Mouse (Mus musculus) gastrocnemius, postnatal 14 days (tissue): Measurements from ENCODE around the gene Xrn2. TPM values are rescaled to one million over a fixed set of nuclear protein-coding genes. Genes with fewer than 3 reads are reported as not detected.
"Not testable (repeated sequence)": the region's sequence is repeated elsewhere in the genome, so short reads cannot be mapped to it uniquely, and the experiment has no call there.

Experiments used
- DNase-seq: peaks from one replicate; pipeline ENCODE4 v3.0.0; 2021; ENCODE audit warnings: mixed read lengths
- intact Hi-C: fragments of 180-260 bp; cut with DNase I; formaldehyde crosslinking; loops from one replicate; pipeline ENCODE4 v1.15.1; 2025; ENCODE audit warnings: low total_unique reads
- long read RNA-seq, 2 experiments: library from polyadenylated mRNA; stranded (forward); transcript quantifications; one replicate each; pipeline ENCODE4 v2.0.0; 2021
- total RNA-seq, 2 experiments: library from RNA; stranded (reverse); gene quantifications; 2 replicates each; pipeline ENCODE4 v1.2.3; 2021

Xrn2 gene
- 10 to 100 TPM; 17.7 to 20.9 TPM for total RNA-seq
- long read RNA-seq, experiment 1, transcript Xrn2-201 (30 exons, 3,434 nt) = major isoform, 19 of 26 reads
- long read RNA-seq, experiment 1, partial matches to known transcripts = 2 of 26 reads
- long read RNA-seq, experiment 1, other reads (novel, unspliced or antisense) = 5 of 26 reads
- long read RNA-seq, experiment 2, transcript Xrn2-201 (30 exons, 3,434 nt) = major isoform, 24 of 26 reads
- long read RNA-seq, experiment 2, partial matches to known transcripts = 2 of 26 reads
- long read RNA-seq, experiment 2, other reads (novel, unspliced or antisense) = 0 of 26 reads

GRCm38 (mm10) chr2:147012623-147013184, at the start of gene Xrn2:
Xrn2 (plus strand) TSS chr2:147012996.
- intact Hi-C loops = no loop called here
- DNase-seq = peak; percentile 96

- DNase-seq = no peak
- intact Hi-C loops = no loop called here
Observed at GRCm38 (mm10) chr2:146975024-146975423, 37.8 kb upstream of the Xrn2 start.

GRCm38 (mm10) chr2:146975453-146976028, 37.3 kb upstream of the Xrn2 start:
- intact Hi-C loops = no loop called here
- no peak for DNase-seq

- intact Hi-C loops = no loop called here
Observed at GRCm38 (mm10) chr2:146982786-146983185, 30.0 kb upstream of the Xrn2 start.

GRCm38 (mm10) chr2:146984831-146985230, 28.0 kb upstream of the Xrn2 start:
- DNase-seq = no peak
- intact Hi-C loops = no loop called here

More at GRCm38 (mm10) chr2:146982786-146983185, 30.0 kb upstream of the Xrn2 start:
- DNase-seq = no peak

GRCm38 (mm10) chr2:146985807-146986206, 27.0 kb upstream of the Xrn2 start:
- intact Hi-C loops = no loop called here
- DNase-seq = no peak

GRCm38 (mm10) chr2:146986429-146986828, 26.4 kb upstream of the Xrn2 start:
- intact Hi-C loops = no loop called here
- no peak for DNase-seq

GRCm38 (mm10) chr2:147007265-147007664, 5.5 kb upstream of the Xrn2 start:
- intact Hi-C loops = no loop called here
- no peak for DNase-seq

GRCm38 (mm10) chr2:147009084-147009483, 3.7 kb upstream of the Xrn2 start:
- intact Hi-C loops = no loop called here
- no peak for DNase-seq

- no peak for DNase-seq
- intact Hi-C loops = no loop called here
Observed at GRCm38 (mm10) chr2:147010141-147010540, 2.7 kb upstream of the Xrn2 start.

- intact Hi-C loops = no loop called here
- DNase-seq = no peak
Observed at GRCm38 (mm10) chr2:147010952-147011351, 1.8 kb upstream of the Xrn2 start.

- intact Hi-C loops = no loop called here
Observed at GRCm38 (mm10) chr2:147011474-147012140, 1.2 kb upstream of the Xrn2 start.

GRCm38 (mm10) chr2:147012141-147012622, 614 bp upstream of the Xrn2 start:
- no peak for DNase-seq

More at GRCm38 (mm10) chr2:147011474-147012140, 1.2 kb upstream of the Xrn2 start:
- no peak for DNase-seq

GRCm38 (mm10) chr2:147013194-147013969, 586 bp downstream of the Xrn2 start:
- intact Hi-C loops = no loop called here
- peak; percentile 65 for DNase-seq

More at GRCm38 (mm10) chr2:147012141-147012622, 614 bp upstream of the Xrn2 start:
- intact Hi-C loops = no loop called here

- DNase-seq = no peak
- intact Hi-C loops = no loop called here
Observed at GRCm38 (mm10) chr2:147014101-147014886, 1.5 kb downstream of the Xrn2 start.

- DNase-seq, intact Hi-C loops: not testable (repeated sequence)
Observed at GRCm38 (mm10) chr2:147022041-147022440, 9.2 kb downstream of the Xrn2 start.

GRCm38 (mm10) chr2:147023067-147023466, 10.3 kb downstream of the Xrn2 start:
- intact Hi-C loops = no loop called here
- DNase-seq = no peak

- intact Hi-C loops = no loop called here
- no peak for DNase-seq
Observed at GRCm38 (mm10) chr2:147023560-147023959, 10.8 kb downstream of the Xrn2 start.

- DNase-seq = no peak
- intact Hi-C loops = no loop called here
Observed at GRCm38 (mm10) chr2:147033065-147033464, 20.3 kb downstream of the Xrn2 start.
